Mouse (Mus musculus) spleen, adult 2 months (tissue): Measurements from ENCODE around the gene Dhx33.

Experiments used
- CTCF ChIP-seq: fragments of 200-500 bp; IDR thresholded peaks from 2 replicates; pipeline ENCODE4 v1.5.1; 2011; ENCODE audit warnings: mild to moderate bottlenecking, inconsistent platforms; ENCODE audit not compliant: insufficient read depth, insufficient read length, insufficient replicate concordance; ENCODE audit errors: extremely low read depth
- POLR2A ChIP-seq: fragments of 200-500 bp; IDR thresholded peaks from 2 replicates; pipeline ENCODE4 v1.6.1; 2011; ENCODE audit warnings: low read depth, low read length, inconsistent platforms

DNA sequence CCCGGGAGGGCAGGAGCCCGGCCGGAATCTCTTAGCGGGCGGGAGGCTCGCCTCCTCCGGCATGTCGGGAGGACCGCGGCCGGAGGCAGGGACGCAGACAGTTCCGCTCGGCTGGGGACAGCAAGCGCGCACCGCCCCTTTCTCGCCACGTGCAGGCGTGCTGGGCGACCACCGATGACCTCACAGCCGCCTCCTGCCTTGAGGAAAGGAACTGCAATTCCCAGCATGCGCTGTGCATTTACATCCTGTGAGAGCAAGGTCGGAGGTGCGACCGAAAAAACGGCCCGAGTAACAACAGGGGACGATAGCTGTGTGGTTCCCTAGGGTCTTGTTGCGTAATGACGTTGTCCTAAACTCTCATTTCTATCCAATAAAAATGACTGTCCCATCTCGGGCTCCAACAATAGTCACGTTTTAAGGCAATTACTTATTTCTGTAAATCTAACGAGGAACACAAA, at the start of gene Dhx33:
- TF ChIP-seq POLR2A = no peak; the same call in 1 of the 2 replicates
- no peak for TF ChIP-seq CTCF
